Mouse (Mus musculus) brain, embryonic 18.5 days (tissue): ENCODE results near the gene Fkbp1b.
"Not testable (repeated sequence)": the region's sequence is repeated elsewhere in the genome, so short reads cannot be mapped to it uniquely, and the experiment has no call there.

Source experiments
- DNase-seq: peaks from one replicate; pipeline ENCODE4 v3.0.0-alpha.2; 2012; ENCODE audit warnings: low read depth, low spot score

Fkbp1b gene

DNA sequence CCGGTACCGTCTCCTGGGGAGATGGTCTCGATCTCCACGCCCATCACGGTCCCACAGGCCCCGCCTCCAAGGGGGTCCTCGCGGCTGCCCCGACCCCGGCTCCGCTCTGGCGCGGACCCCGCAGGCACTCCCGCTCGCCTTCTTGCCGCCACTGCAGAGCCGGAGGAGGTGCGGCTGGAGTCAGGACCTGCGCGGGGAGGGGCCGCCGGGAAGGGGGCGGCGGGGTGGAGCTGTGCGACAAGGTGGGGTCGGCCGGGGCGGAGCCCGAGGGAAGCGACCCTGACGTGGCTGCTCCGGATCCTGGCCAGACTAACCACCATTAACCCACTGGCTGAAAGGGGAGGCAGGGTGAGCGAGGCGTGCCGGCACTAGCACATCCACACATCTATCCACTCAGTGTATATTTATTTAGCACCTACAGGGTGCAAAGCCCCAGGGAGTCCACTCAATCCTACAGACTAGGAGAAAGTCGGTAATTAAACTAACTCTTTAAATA lies at the start of gene Fkbp1b:
Gene Fkbp1b (minus strand): TSS at position 200 of the 496 bp plus-strand sequence.
- no peak for DNase-seq

DNA sequence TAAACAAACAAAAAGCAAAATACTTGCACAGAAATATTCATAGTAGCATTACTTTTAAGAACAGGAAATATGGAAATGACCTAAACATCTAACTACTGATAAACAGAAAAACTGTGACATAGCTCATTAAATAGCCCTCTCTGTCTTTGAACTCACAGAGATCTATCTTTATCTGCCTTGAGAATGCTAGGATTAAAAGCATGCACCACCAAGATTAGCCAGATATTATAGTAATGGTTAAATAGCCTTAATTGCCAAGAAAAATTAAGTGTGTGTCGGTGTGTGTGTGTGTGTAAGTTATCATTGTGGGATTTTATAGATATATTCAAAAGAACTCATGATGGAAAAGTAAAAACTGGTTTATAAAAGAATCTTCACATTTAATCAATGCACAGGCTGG lies 48.5 kb upstream of the Fkbp1b start:
- DNase-seq = no peak

DNA sequence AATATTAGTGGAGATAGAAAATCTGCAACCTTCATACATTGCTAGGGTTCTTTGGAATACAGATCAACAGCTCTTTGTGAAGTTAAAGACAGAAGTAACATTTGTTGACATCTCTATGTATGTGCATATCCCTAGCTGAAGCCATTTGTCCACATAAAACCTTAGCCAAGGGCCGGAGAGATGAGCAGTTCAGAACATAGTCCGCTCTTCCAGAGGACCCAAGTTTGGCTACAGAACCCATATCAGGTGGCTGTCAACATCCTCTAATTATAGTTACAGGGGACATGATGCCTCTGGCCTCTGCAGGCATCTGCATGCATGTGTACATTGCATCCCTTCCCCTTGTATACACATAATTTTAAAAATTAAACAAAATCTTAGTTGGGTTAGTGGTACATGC lies 47.9 kb upstream of the Fkbp1b start:
- DNase-seq = no peak

DNA sequence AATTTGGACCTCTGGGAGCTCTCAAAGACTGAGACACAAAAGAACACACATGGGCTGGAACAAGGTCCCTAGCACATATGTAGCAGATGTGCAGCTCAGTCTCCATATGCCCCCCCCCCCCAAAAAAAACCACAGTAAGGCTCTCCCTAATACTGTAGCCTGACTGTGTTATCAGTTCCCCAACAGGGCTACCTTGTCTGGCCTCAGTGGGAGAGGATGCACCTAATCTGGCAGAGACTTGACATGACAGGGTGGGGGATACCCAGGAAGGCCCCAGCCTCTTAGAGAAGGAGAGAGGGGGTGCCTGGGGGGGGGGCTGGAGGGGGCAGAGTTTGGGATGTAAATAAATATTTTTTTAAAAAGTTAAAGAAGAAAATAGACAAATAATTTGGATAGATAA lies 47.3 kb upstream of the Fkbp1b start:
- no peak for DNase-seq

DNA sequence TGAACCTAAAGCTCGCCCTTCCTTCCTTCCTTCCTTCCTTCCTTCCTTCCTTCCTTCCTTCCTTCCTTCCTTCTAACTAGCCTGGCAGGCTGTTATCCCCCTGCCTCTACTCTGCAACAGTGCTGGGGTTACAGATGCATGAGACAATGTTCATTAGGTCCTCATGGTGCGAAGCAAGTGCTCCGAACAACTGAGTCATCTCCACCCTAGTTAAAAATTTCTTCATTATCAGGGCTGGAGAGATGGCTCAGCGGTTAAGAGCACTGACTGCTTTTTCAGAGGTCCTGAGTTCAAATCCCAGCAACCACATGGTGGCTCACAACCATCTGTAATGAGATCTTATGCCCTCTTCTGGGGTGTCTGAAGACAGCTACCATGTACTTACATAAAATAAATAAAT lies 45.2 kb upstream of the Fkbp1b start:
- DNase-seq = not testable (repeated sequence)

DNA sequence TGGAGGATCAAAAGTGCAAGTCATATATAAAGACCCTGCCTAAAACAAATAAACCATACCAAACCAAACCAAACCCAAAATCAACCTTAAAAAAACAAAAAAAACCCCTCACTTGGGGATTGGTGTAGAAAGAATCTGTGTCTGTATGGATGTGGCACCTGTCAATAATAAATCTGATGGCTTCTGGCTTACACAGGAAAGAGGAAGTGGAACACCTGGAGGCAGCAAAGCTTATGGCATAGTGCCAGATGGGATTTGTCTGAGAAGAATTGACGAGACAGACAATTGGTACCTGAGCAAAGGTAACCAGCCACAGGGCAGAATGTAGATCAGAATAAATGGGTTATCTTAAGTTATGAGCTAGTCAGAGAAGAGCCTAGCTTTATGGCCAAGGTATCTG lies 43.7 kb upstream of the Fkbp1b start:
- DNase-seq = no peak

DNA sequence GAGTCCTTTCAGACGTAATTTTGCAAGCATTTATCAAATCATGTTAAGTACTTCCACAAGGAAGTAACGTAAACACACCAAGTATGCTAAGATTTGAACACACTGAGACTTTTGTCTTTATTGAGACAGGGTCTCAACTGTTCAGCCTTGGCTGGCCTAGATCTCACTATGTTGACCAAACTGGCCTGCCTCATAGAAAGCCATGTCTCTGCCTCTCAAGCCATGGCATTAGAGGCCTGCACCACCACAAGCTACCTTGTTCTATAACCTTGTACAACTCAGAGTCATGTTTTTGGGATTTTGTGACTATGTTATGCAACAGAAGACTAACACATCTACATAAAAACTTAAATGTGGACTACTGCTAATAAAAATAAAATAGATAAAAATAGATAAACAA lies 40.7 kb upstream of the Fkbp1b start:
- DNase-seq = no peak

DNA sequence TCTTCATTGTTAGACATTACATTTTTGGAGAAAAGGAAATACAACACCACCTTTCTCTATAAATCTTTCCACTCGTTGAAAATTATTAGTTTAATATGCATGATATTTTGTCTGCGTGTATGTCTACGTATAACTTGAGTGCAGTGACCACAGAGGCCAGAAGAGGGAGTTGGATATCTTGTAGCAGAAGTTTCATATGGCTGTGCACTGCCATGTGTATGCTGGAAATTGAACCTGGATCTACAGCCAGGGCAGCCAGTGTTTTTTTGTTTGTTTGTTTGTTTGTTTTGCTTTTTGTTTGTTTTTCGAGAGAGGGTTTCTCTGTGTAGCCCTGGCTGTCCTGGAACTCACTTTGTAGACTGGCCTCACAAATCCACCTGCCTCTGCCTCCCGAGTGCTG lies 37.7 kb upstream of the Fkbp1b start:
- DNase-seq = no peak

DNA sequence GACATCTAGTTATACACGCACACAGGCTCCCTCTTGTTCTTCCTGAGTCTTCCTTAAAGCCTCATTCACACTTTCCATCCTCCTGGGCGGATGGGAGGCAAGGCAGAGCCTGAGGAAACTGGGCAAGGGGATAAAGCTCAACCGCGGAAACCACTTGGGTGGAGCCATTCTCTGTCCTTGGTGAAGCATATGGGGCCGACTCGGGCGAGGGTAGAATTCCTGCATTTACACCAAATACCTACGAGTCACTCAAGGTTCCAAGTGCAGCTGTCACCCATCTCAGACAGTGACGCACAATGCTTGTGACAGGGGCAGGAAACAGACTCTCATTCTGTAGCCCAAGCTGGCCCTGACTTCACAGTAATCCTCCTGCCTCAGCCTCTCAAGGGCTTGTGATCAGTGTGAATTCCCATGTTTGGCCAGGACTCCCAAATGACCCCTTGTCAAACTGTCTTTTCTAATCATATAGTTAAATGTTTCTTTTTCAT lies 36.9 kb upstream of the Fkbp1b start:
- DNase-seq = no peak

DNA sequence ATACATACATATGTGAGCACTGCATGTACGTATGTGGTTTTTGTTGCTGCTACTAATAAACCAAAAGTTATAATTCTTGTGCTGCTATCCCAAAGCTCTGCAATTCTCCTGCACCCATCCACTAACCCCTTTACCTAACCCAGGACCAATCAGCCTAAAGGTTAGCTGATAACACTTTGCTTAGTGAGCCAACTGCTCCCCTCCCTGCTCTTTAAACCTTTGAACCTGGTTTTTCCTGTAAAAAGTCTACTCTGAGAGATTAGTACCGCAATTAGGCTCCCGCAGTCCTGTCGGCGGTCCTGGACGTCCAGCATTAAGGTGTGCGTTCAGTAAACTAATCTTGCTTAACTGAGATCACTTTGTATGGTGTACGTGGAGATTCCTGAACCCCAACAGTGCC lies 34.2 kb upstream of the Fkbp1b start:
- no peak for DNase-seq

DNA sequence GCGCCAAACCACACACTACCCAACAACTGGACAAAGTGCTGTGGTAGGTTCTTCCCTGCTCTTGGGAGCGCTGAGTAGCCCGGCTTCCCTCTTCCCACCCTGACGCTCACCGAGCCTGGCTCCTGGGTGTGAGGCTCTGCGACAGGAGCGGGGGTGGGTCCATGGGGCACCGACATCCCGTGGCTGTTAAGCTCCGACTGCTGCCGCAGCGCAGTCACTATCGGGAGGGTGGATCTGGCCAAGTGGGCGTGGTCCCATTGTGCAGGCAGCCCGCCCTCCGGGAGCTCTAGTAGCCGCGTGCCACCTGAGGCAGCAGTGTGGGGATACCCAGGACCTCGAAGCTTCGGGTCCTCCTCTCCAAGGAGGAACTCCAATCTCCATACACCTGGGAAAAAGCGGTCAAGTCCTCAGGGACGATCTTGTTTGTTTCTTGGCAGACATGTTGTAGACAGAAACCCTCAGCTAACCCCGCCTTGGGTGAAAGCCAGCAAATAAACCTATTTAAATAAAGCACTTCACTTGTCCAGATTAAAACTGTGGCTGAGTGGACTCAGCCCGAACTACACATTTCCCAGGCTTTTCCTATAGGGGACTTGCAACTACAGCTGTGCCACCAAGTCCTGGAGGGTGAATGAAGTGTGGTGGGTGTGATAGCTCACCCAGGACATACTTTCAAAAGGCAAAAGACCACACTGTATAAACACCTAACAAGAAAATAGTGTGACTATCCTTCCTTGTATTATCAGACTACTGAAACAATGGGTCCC lies 33.0 kb upstream of the Fkbp1b start, which contains the start of gene Mfsd2b:
Gene Mfsd2b (minus strand): TSS at position 199 of the 767 bp plus-strand sequence.
- DNase-seq = peak; percentile 3

DNA sequence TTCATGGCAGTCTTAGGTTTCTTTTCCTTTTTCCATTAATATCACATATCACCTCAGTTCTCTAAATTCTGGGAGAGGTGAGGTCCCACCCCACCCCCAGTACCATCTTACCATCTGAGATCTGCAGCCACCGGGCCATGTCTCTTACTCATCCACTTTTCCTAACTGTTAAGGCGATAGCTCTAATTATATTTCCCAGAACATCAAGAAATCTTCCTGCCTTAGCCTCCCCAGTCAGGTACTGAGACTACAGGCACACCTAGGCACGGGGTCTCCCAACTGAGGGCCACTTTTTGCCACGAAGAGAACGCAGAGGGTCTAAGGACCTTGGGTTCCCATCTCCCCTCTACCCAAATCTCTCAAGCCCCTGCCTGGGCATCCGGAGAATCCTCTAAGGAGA lies 32.1 kb upstream of the Fkbp1b start:
- DNase-seq = no peak

DNA sequence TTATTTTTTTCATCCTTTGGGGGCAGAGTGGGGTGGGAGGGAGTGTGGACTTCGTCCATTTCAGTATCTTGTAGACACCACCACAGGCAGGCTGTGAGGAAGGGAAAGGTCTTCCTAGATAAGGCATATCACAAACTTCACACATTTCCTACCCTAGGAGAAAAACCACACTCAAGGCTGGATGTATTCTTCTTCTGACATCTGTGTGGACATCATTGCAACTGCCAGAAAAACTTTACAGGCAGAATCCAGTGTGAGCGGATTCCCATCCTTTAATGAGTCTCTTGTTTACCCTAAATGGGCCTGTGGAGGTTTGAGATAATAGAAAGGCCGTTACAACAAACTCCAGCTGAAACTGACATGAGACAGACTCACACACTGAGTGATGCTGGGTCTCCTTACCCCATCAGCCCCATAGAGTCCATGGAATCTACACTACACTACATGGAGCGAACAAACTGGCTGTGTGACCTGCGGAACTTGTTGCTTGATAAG lies 31.6 kb upstream of the Fkbp1b start:
- no peak for DNase-seq

DNA sequence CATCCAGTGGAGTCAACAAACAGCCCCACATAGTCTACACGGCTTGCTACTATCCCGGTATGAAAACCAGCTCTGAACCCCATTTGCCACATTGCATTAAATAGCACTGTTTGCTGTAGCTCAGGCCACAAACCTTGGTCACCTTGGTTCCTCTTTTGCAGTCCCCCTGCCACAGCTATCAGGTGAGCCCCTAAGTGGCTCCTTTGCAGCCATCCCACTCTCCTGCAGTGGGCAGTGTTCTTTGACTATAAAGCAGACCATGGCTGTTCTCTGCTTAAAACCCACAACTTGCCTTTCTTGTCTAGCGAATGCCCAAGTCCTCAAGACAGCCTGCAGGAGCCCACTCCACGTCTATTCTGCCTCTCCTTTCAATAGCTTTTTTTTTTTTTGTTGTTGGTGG lies 30.9 kb upstream of the Fkbp1b start:
- no peak for DNase-seq

DNA sequence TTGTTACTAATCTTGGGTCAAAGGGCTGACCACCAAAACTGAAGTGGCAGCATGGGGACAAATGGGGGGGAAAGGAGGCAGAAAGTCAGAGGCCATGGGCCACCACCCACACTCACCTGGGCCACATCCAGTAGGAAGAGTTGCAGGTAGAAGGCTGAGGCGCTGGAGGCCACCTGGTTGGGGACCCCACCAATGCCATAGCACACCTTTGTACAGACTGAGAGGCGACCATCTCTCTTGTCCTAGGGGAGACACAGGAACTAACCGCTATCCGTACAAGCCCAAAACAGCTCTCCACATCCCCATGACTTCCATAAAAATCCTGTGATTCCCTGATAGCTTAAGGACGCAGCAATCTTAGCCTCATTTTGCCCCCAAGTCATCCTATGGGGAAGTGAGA lies 29.9 kb upstream of the Fkbp1b start:
- DNase-seq = no peak

DNA sequence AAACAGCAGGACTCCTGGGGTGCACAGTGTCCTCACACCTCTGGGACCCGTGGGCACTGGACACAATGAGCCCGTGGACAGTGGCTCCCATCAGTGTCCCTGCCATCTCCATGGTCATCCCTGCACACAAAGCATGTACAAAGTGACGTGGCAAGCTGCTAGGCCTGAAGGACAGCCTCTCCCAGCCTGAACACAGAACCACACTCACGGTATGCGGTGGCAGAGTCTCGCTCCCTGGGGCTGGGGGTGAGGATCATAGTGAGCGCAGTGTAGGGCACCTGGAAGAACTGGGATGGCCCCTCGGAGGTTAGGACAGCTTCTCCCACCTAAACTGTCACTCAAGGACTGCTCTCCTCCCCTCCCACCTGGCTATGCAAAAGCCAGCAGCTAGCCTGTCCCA lies 27.5 kb upstream of the Fkbp1b start:
- DNase-seq = no peak

DNA sequence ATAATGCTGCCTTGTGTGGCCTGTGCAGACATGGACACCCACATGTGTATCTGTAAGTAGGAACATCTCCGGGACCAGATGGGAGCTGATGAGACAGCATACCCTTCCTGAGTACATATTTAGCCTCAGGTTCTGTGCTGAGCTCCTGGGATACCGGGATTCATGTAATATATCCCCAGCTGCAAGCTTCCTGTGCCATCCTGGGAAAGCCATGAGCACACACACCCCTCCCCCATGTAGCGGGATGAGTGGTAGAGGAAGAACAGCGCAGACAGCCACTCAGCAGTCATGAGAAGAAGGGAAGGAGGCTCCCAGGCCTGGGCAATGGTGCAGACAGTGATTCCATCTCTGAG lies 22.9 kb upstream of the Fkbp1b start:
- no peak for DNase-seq

DNA sequence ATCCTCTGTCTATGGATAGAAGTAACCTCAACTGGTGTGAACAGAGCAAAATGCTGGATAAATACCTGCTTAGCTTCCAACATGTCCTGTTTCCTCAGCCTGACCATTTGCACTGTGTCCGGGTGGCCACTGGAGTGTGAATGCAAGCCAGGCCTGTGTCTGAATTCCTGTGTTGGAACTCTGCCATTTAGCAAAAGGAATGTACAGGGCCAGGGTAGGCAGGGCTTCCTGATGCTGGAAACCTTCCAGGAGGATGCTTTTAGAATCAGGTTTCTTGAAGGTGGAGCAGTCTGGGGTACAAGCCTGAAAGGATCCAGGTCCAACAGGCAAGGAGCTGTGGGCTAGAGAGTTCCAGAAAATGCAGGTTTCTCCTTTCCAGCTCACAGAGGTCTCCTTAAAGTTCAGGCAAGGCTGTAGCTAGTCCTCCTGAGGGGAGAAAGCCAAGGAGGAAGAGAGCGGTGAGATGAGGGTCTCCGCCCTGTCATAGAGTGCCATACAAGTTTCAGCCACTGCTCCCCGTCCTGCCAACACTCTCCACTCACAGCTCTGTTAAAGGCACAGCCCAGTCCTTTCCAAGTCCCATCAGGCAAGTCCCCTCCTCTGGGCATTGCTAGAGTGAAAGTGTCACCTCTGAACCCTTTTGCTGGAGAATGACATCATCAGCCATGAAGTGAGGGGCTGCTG lies 22.4 kb upstream of the Fkbp1b start:
- no peak for DNase-seq

DNA sequence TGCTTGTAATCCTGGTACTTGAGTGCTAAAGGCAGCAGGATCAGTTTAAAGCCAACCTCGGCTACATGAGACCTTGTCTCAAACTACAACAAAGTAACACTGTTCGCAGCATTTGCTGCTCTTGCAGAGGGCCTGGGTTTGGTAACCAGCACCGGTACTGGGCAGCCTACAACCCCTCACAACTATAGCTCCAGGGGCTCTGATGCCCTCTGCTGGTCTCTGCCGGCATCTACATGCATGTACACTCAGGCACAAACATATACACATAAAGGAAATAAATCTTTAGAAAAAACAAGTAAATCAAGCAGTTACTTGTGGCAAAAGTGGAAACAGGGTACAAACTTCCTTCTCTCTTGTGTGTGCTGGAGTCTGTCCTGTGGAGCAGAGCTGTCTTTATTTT lies 21.3 kb upstream of the Fkbp1b start:
- DNase-seq = no peak

DNA sequence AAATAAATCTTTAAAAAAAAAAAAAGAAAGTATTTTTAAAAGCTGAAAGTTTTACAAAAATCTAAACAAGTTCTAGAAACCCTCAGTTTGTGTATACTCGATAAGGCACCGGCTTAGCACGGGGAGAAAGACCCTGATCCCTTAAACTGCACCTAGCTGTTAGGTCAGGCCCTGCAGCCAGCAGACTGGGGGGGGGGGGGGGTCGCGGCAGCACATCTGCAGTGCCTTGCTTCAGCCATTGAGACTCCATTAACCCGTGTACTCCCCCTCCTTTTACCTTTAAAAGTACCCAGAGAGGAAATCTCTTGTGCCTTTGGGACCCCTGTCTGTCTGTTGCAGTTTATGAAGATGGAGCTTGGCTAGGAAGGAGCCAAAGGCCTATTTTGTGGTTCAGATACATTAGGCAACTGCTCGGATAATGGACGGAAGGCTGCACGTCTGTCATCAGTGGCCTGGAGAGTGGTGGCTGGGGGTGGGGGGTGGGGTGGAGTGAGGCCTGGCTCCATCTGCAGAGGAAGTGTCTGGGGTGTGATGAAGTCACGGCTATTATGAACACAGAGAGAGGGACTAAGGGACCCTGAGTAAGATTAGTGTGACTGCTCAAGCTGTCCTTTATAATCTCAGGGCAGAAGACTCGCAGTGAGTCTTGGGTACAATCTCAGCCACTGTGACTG lies 18.0 kb upstream of the Fkbp1b start:
- DNase-seq = no peak

DNA sequence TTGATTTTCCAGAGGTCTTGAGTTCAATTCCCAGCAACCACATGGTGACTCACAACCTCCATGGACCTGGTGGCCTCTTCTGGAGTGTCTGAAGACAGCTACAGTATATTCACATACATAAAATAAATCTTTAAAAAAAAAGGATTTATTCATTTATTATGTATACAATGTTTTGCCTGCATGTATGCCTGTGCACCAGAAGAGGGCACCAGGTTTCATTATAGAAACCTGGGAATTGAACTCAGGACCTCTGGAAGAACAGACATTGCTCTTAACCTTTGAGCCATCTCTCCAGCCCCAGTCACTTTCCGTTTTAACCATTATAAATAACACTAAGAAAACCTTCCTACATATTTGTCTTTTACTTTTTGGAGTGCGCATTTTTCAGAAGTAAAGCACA lies 15.4 kb upstream of the Fkbp1b start:
- no peak for DNase-seq

DNA sequence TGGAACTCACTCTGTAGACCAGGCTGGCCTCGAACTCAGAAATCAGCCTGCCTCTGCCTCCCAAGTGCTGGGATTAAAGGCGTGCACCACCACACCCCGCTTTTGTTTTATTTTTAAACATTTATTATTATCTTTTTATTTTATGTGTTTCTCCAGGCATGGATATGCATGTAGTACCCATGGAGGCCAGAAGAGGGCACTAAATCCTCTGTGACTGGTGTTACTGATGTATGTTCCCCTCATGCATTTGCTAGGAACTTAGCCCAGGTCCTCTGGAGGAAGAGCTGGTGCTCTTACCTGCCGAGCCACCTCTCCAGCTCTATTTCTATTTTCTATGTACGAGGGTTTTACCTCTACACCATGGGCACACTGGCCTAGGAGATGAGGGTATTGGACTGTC lies 14.8 kb upstream of the Fkbp1b start:
- DNase-seq = no peak
